Mouse (Mus musculus) hindbrain, embryonic 13.5 days (tissue): ENCODE results near the gene Hhipl2. TPM values are rescaled to one million over a fixed set of nuclear protein-coding genes. Genes with fewer than 3 reads are reported as not detected.

Source experiments
- ATAC-seq: fragments of 200-750 bp; cut with Nextera tagmentation; 2 replicates; pipeline ENCODE4 v1.8.0; 2017; ENCODE audit warnings: moderate TSS enrichment; ENCODE audit not compliant: low FRiP score
- H3K27ac ChIP-seq: fragments of 300-500 bp; sonication (generic); 2 replicates; pipeline ENCODE4 v1.5.1; 2015; ENCODE audit warnings: inconsistent platforms, mild to moderate bottlenecking, moderate library complexity
- H3K27me3 ChIP-seq: fragments of 300-500 bp; sonication (generic); 2 replicates; pipeline ENCODE4 v1.6.1; 2015; ENCODE audit warnings: mild to moderate bottlenecking, inconsistent platforms
- H3K36me3 ChIP-seq: fragments of 300-500 bp; sonication (generic); 2 replicates; pipeline ENCODE4 v1.6.1; 2015; ENCODE audit warnings: mild to moderate bottlenecking, inconsistent platforms
- H3K4me1 ChIP-seq: fragments of 300-500 bp; sonication (generic); replicated peaks from 2 replicates; pipeline ENCODE4 v1.6.1; 2015; ENCODE audit warnings: inconsistent platforms
- H3K4me2 ChIP-seq: fragments of 300-500 bp; sonication (generic); 2 replicates; pipeline ENCODE4 v1.6.1; 2015; ENCODE audit warnings: inconsistent platforms, mild to moderate bottlenecking, moderate library complexity
- H3K4me3 ChIP-seq: fragments of 300-500 bp; sonication (generic); 2 replicates; pipeline ENCODE4 v1.5.1; 2015; ENCODE audit warnings: mild to moderate bottlenecking, inconsistent platforms
- H3K9ac ChIP-seq: fragments of 300-500 bp; sonication (generic); 2 replicates; pipeline ENCODE4 v1.6.1; 2015; ENCODE audit warnings: mild to moderate bottlenecking, inconsistent platforms
- H3K9me3 ChIP-seq: fragments of 300-500 bp; sonication (generic); 2 replicates; pipeline ENCODE4 v1.6.1; 2016; ENCODE audit warnings: inconsistent platforms
- WGBS: fragments of 180-500 bp; shearing (Covaris S2); methylation state at CpG from one replicate; pipeline ENCODE4 v1.1.7; 2015; 5-methylcytosine and 5-hydroxymethylcytosine counted together
- polyA plus RNA-seq: library from polyadenylated mRNA; unstranded; fragments of >200 nt; fragmentation: Nextera tagmentation; extraction: Ambion mirVana; gene quantifications from 2 replicates; pipeline ENCODE4 v1.2.1, GENCODE M21; 2015

Hhipl2 gene
- polyA plus RNA-seq, 1 experiment from 2014 or later = 0.25 TPM

GRCm38 (mm10) chr1:183403396-183403795 lies 14.6 kb upstream of the Hhipl2 start:
- Histone ChIP-seq H3K9me3 (no peaks in the 10 kb centered on the region), H3K4me1 (no peaks in the 10 kb centered on the region), H3K36me3 (peaks cover 71% of the 10 kb centered on the region), H3K27ac (no peak overlapping the region), H3K4me2 (no peak overlapping the region), H3K9ac (no peak overlapping the region), H3K27me3 (no peaks in the 10 kb centered on the region), H3K4me3 (no peak overlapping the region)
- WGBS = 95% methylated on average over 3 of the region's 3 CpGs
- ATAC-seq = no peak

- Histone ChIP-seq H3K36me3 (peaks cover 31% of the 10 kb centered on the region), H3K27ac (no peak overlapping the region), H3K9me3 (no peaks in the 10 kb centered on the region), H3K9ac (no peak overlapping the region), H3K27me3 (no peaks in the 10 kb centered on the region), H3K4me3 (no peak overlapping the region), H3K4me2 (no peak overlapping the region), H3K4me1 (no peaks in the 10 kb centered on the region)
- no peak for ATAC-seq
- WGBS = 90% methylated on average over 15 of the region's 15 CpGs
These were observed 3.8 kb upstream of the Hhipl2 start for GRCm38 (mm10) chr1:183414081-183414727.

- Histone ChIP-seq H3K4me1 (no peaks in the 10 kb centered on the region), H3K9me3 (no peaks in the 10 kb centered on the region), H3K9ac (no peak overlapping the region), H3K4me3 (no peak overlapping the region), H3K36me3 (no peaks in the 10 kb centered on the region), H3K27me3 (no peaks in the 10 kb centered on the region), H3K4me2 (no peak overlapping the region), H3K27ac (no peak overlapping the region)
- no peak for ATAC-seq
- WGBS = 88% methylated on average over 7 of the region's 7 CpGs
These were observed 1.7 kb downstream of the Hhipl2 start for GRCm38 (mm10) chr1:183419741-183420140.

GRCm38 (mm10) chr1:183420296-183420695 lies 2.3 kb downstream of the Hhipl2 start:
- Histone ChIP-seq H3K4me3 (no peak overlapping the region), H3K27me3 (no peaks in the 10 kb centered on the region), H3K4me2 (no peak overlapping the region), H3K9me3 (no peaks in the 10 kb centered on the region), H3K27ac (no peak overlapping the region), H3K9ac (no peak overlapping the region), H3K4me1 (no peaks in the 10 kb centered on the region), H3K36me3 (no peaks in the 10 kb centered on the region)
- WGBS = 93% methylated on average over 10 of the region's 10 CpGs
- no peak for ATAC-seq

- H3K27ac ChIP-seq = no peak overlapping the region
- 93% methylated on average over 7 of the region's 7 CpGs for WGBS
These were observed 6.1 kb downstream of the Hhipl2 start for GRCm38 (mm10) chr1:183424100-183424499.

GRCm38 (mm10) chr1:183434918-183435317 lies 16.9 kb downstream of the Hhipl2 start:
- no peak for ATAC-seq

More at GRCm38 (mm10) chr1:183424100-183424499, 6.1 kb downstream of the Hhipl2 start:
- no peak overlapping the region for H3K4me3 ChIP-seq
- H3K9ac ChIP-seq = no peak overlapping the region
- H3K4me1 ChIP-seq = no peaks in the 10 kb centered on the region
- no peak for ATAC-seq
- no peaks in the 10 kb centered on the region for H3K9me3 ChIP-seq
- H3K36me3 ChIP-seq = no peaks in the 10 kb centered on the region
- H3K27me3 ChIP-seq = no peaks in the 10 kb centered on the region
- H3K4me2 ChIP-seq = no peak overlapping the region

GRCm38 (mm10) chr1:183439036-183439435 lies 21.0 kb downstream of the Hhipl2 start:
- Histone ChIP-seq H3K4me3 (no peak overlapping the region), H3K27ac (no peak overlapping the region), H3K27me3 (peaks cover 4% of the 10 kb centered on the region; the same call in 1 of the 2 replicates), H3K9ac (no peak overlapping the region), H3K9me3 (no peaks in the 10 kb centered on the region), H3K36me3 (no peaks in the 10 kb centered on the region), H3K4me2 (0 out of 2 replicates have a peak overlapping the region, but pooled peaks have one; percentile 4), H3K4me1 (peaks cover 6% of the 10 kb centered on the region)
- no peak for ATAC-seq
- WGBS = 23% methylated on average over 22 of the region's 22 CpGs

More at GRCm38 (mm10) chr1:183434918-183435317, 16.9 kb downstream of the Hhipl2 start:
- Histone ChIP-seq H3K9ac (no peak overlapping the region), H3K4me2 (no peak overlapping the region), H3K4me1 (no peaks in the 10 kb centered on the region), H3K27ac (no peak overlapping the region), H3K36me3 (no peaks in the 10 kb centered on the region), H3K27me3 (peaks cover 4% of the 10 kb centered on the region; the same call in 1 of the 2 replicates), H3K9me3 (no peaks in the 10 kb centered on the region), H3K4me3 (no peak overlapping the region)
- 90% methylated on average over 9 of the region's 9 CpGs for WGBS

- Histone ChIP-seq H3K27ac (0 out of 2 replicates have a peak overlapping the region, but pooled peaks have one; percentile 20), H3K9ac (no peak overlapping the region), H3K4me2 (0 out of 2 replicates have a peak overlapping the region, but pooled peaks have one; percentile 15)
These were observed 24.2 kb downstream of the Hhipl2 start for GRCm38 (mm10) chr1:183442015-183442774.

GRCm38 (mm10) chr1:183453066-183453465 lies 35.1 kb downstream of the Hhipl2 start:
- WGBS = 11% methylated on average over 3 of the region's 3 CpGs
- no peak overlapping the region for H3K9ac ChIP-seq
- no peaks in the 10 kb centered on the region for H3K27me3 ChIP-seq
- no peaks in the 10 kb centered on the region for H3K36me3 ChIP-seq
- H3K9me3 ChIP-seq = peaks cover 6% of the 10 kb centered on the region
- peaks cover 14% of the 10 kb centered on the region for H3K4me1 ChIP-seq
- peak; percentile 71 for ATAC-seq
- no peak overlapping the region for H3K4me3 ChIP-seq
- no peak overlapping the region for H3K4me2 ChIP-seq
- peak overlapping the region; percentile 46 for H3K27ac ChIP-seq

More at GRCm38 (mm10) chr1:183442015-183442774, 24.2 kb downstream of the Hhipl2 start:
- Histone ChIP-seq H3K4me1 (peaks cover 6% of the 10 kb centered on the region), H3K9me3 (no peaks in the 10 kb centered on the region), H3K27me3 (0 out of 2 replicates have a peak, but pooled peaks cover 4% of the 10 kb centered on the region), H3K4me3 (no peak overlapping the region), H3K36me3 (no peaks in the 10 kb centered on the region)
- 26% methylated on average over 19 of the region's 19 CpGs for WGBS
- peak; percentile 71; the same call in 1 of the 2 replicates for ATAC-seq

Other genes with a start within 250 kb of the Hhipl2 start
- 8.5 and 9.7 TPM in 2 replicates for gene Disp1, start 196.7 kb upstream of the Hhipl2 start, polyA plus RNA-seq
- 50.9 and 51.8 TPM in 2 replicates for gene Aida, start 121.6 kb upstream of the Hhipl2 start, polyA plus RNA-seq
- 97.0 and 97.1 TPM in 2 replicates for gene Brox, start 120.9 kb upstream of the Hhipl2 start, polyA plus RNA-seq
- 97.3 and 105 TPM in 2 replicates for gene Mia3, start 48.7 kb upstream of the Hhipl2 start, polyA plus RNA-seq
- 16.3 and 17.4 TPM in 2 replicates for gene Taf1a, start 29.2 kb upstream of the Hhipl2 start, polyA plus RNA-seq